Mouse (Mus musculus) layer of hippocampus, postnatal 36 days (tissue): ENCODE results near the gene Thegl. TPM values are rescaled to one million over a fixed set of nuclear protein-coding genes. Genes with fewer than 3 reads are reported as not detected.
"Not testable (repeated sequence)": the region's sequence is repeated elsewhere in the genome, so short reads cannot be mapped to it uniquely, and the experiment has no call there.

Source experiments
- DNase-seq, 2 experiments: peaks; one replicate each; pipeline ENCODE4 v3.0.0; 2022
- total RNA-seq, 2 experiments: library from RNA; stranded (reverse); gene quantifications; 2 replicates each; pipeline ENCODE4 v1.2.3; 2021

Thegl gene
- 1 to 10 TPM in 1 of 2 experiments, under 1 TPM in 1; 0.76 to 2.0 TPM for total RNA-seq

DNA sequence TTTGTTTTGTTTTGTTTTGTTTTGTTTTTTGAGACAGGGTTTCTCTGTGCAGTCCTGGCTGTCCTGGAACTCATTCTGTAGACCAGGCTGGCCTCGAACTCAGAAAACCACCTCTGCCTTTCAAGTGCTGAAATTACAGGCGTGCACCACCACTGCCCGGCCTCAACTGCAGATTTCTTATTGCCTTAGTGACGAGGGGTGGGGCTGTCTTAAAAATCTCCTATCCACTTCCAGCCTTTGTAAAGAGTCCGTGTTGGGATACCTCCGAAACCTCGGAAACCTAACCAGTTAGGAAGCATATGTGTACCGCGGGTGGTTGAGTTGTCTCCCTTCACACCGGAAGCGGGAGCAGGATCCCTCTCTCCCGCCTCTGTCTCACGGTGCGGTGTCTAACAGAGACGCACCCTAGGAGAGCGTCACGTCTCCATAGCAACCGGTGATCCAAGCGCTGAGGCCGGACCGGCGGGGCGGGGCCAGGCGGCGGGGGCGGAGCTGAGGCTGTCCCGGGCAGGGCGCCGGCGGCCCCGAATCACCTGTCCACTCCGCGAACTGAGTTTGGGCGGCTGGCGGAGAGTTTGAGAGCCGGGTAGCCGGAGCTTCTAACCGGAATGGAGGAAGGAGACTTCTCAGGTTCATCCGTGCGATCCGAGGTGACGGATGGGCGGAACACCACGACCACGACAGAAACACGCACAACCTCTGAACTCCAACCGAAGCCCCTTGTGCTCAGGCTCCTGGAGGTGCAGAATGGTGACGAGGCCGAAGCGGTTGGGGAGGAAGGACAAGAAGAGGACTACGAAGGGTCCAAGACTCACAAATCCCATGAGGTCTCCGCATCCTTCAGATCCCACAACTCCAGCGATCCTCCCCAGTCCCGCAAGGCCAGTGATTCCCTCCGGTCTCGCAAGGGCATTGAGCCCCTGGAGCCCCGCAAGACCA lies at the start of gene Thegl:
Gene Thegl (plus strand): TSS at position 480 of the 939 bp plus-strand sequence.
- peak; percentile 70 to 73 for DNase-seq

DNA sequence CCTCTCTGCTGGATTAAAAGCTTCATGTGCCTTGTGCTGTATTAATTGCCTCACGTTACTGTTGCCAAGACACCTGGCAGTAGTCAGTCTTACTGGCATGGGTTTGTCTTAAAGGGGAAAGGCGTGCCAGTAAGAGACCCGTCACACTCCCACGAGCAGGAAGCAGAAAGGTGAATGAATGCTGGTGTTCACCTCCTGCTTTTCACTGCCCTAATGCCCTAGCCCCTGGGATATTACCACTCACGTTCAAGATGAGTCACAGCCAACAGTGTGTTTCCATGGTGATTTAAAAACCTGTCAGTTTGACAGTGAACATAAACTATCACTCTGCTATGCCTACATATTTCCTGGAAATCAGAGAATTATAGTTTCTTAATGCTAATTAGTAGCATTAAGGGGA lies 46.6 kb upstream of the Thegl start:
- no peak for DNase-seq

DNA sequence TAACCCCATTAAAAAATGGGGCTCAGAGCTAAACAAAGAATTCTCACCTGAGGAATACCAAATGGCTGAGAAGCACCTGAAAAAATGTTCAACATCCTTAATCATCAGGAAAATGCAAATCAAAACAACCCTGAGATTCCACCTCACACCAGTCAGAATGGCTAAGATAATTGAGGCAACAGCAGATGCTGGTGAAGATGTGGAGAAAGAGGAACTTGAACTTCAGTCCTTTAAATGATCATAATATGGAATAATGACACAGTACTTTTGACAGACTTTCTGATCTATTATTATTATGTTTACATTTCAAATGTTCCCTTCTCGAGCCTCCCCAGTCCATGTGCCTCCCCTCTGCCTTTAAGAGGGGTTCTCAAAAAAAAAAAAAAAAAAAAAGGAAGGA lies 44.7 kb upstream of the Thegl start:
- not testable (repeated sequence) for DNase-seq

GRCm38 (mm10) chr5:76973488-76973887 lies 42.3 kb upstream of the Thegl start:
- DNase-seq: no peak

GRCm38 (mm10) chr5:76974207-76974553 lies 41.6 kb upstream of the Thegl start:
- no peak for DNase-seq

- peak; percentile 71 to 78 for DNase-seq
These were observed 41.1 kb upstream of the Thegl start, which contains the start of gene Srp72 for GRCm38 (mm10) chr5:76974554-76975285. Gene Srp72, plus strand, starts transcription at chr5:76974683.

DNA sequence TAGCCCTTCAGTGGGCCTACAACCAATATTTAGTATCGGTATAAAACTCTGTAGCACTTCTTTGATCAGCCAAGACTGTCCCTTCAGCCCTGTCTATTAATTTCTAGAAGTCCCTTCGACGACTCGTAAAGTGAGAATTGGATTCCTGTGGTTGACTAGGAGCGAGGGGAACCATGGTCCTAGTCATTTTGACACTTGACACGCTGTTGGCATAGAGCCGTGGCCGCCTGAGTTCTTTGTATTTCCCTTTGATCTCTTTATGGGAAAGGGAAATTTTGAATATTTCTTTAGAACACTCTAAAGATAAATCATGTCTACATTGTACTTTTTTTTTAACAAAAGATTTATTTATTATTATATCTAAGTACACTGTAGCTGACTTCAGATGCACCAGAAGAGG lies 40.1 kb upstream of the Thegl start:
- no peak for DNase-seq

DNA sequence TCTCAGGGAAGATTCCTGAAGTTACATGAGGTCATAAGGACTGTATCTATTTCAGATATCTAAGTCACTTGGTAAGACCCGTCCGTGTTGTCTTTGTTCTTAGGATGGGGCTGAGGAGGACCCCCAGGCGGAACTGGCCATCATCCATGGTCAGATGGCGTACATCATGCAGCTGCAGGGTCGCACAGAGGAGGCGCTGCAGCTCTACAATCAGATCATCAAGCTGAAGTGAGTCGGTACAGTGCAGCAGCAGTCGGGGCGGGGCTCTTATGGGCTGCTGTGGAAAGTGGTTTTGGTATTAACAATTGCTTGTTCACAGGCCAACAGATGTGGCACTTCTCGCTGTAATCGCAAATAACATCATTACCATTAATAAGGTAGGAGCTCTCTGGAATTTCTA lies 31.8 kb upstream of the Thegl start:
- no peak for DNase-seq

DNA sequence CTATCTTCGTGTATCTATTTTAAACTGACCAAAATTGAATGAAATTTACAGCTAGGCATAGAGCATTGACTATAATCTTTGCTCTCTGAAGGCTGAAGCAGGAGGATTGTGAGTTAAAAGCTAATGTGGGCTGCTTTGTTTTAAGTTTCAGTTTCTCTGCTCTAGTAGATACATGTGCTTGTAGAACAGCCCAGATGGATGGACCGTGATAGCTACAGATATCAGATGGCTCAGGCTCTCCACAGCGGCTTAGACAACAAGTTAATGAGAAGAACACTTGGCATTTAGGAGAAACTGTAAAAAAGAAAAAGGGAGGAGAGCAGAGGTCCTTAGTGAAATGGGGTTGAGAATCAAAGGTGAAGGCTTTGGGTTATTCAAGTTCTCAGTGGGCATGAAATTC lies 25.0 kb upstream of the Thegl start:
- no peak for DNase-seq

GRCm38 (mm10) chr5:76993174-76993814 lies 22.5 kb upstream of the Thegl start:
- no peak for DNase-seq

- DNase-seq: no peak
These were observed 17.4 kb upstream of the Thegl start for GRCm38 (mm10) chr5:76998416-76998815.

DNA sequence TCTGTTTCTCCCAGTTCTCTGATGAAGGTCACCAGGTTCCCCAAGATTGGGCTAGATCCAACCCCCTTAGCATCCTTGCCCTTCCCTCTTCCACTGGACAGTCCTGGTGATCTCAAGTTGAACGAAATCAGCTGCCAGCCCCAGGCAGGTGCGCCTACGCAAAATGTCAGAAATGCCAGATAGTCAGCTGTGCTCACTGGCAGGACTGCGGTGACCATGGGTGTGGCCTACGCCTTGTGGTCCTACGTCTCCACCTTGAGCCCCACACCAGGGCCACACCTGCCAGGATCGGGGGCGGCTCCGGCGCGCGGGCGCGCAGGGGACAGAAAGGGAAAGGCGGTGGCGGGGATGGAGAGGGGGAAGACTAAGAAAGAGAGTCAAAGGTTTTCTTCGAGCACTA lies 14.6 kb upstream of the Thegl start:
- DNase-seq: no peak

DNA sequence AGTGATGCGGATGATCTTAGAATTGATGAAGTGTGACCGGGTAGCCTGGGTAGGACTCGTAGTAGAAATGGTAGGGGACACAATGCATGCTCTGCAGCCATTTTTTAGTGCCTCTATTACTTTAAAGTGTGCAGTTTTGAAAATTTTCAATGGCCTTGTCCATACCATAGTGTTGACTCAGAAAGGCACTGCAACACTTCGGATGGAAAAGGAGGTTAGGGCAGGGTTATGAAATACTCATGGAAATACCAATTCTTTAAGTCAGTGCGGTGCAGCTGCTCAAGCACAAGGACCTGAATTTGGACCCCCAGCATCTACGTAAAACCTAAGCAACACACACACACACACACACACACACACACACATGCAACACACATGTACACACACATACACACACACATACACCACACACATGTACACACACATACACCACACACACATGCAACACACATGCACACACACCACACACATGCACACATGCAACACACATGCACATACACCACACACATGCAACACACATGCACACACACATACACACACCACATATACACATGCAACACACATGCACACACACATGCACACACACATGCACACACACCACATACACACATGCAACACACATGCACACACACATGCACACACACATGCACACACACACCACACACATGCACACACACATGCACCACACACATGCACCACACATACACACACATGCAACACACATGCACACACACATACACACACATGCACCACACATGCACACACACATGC lies 11.6 kb upstream of the Thegl start, which contains the start of gene Arl9:
Gene Arl9 (plus strand): TSS at position 5 of the 771 bp plus-strand sequence.
- no peak for DNase-seq

DNA sequence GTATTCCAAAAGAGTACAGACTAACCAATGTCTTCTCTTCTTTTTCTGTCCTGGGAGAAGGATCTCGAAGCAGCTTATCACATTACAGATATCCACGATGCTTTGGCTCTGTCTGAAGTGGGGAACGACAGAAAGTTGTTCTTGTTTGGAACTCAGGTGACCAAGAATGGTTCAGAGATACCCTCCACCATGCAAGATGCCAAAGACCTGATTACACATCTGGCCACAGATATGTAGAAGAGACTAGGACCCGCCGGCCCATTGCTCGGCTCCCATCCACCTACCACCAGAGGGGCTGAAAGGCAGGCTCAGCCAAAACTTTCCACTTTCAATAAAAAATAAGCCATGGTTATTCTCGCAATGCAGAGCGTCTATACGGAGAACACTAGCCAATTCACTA lies 5.5 kb upstream of the Thegl start:
- DNase-seq: no peak

DNA sequence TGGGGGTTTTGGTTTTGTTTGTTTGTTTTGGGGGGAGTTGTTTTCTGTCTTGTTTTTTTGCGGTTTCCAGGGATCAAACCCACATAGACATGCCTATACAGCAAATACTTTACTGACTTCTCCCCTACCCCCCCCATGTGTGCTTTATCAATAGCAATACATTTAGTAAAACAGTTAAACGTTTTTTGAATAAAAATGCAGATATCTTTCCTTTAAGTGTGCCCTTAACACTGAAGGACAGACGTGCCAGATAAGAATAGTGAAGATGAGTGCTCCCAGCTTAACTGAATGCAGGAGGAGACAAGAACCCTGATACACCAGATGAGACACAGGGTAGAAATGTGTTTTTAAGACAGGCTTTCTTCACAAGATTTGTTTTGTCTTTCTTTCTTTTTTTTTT lies 4.7 kb upstream of the Thegl start:
- no peak for DNase-seq

DNA sequence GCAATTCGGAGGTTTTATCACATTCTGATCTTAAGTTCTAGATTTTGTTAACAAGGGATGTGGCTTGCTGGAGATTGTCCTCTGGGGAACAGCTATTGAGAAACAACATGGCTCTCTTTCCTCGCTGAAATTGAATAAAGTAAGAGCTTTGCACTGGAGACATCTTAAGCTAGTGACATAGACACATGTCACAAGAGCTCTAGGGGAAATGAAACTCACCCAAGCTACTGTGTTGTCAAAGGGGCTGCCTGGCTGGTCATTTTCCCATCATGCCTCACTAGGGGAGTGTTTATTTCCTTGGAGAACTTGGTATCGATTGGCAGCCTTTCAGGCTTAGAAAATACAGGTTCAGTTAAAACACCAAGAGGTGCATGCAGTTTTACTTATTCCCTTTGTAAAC lies 2.7 kb upstream of the Thegl start:
- DNase-seq: no peak

DNA sequence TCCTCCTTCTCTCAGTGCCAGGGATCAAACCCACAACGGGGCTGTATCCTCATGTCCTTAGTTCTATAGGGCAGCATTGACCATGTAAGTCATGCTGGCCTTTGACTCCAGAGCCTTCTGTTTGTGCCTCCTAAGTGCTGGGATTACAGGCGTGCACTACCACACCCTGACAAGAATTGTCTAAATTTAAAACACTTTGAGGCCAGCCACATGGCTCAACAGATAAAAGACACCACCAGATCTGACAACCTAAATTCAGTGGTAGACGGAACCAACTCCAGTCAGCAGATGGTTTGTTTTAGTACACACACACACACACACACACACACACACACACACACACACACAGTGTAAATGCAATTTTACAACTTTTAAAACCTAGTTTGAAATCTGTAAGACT lies 12.2 kb downstream of the Thegl start:
- DNase-seq: no peak

- DNase-seq: no peak
These were observed 13.9 kb downstream of the Thegl start for GRCm38 (mm10) chr5:77029735-77030134.

GRCm38 (mm10) chr5:77035101-77035500 lies 19.3 kb downstream of the Thegl start:
- not testable (repeated sequence) for DNase-seq

DNA sequence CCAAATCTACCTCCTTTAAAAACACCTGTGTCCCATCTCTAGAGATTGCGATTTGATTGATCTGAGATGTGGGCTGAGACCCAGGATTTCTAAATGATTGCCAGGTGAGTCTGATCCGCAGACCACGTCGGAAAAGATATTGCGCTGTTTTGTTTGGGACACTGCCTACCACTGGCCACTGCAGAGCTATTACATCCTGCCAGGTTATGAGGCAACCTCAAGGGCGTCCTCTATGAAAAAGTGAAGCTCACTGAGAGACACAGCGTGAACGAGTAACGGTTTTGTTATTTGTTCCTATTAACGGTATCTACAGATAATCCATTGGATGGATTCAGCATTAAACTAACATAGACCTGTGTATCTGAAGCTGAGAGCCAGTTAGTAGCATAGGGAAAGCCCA lies 22.6 kb downstream of the Thegl start:
- DNase-seq: no peak

- DNase-seq: no peak
These were observed 23.6 kb downstream of the Thegl start for GRCm38 (mm10) chr5:77039391-77039790.

DNA sequence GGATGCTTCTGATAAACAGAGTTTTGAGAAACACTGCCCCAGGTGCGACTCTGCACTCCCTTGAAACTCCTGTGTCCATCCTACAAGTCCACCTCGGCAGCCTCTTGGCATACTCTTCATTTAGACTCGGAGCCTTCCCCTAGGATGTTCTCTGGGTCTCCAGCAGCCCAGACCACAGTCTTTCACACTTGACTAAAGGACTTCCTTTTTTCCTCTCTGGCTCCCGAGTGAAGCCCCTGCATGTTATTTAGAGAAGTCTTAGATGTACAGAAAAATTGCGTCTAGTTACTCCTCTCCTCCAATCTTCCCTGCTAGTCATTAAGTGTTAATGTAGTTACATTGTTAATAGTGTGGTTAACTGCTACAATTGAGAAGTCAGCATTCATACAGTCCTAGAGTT lies 28.5 kb downstream of the Thegl start:
- no peak for DNase-seq
